Mouse (Mus musculus): ENCODE data around the gene Samhd1.

Gene Samhd1

GRCm38 (mm10) chr2:157099532-157100318 is 35.3 kb downstream of the Samhd1 start:
- DNase-seq (ENCODE audit: low read depth, low spot score) = no peak

GRCm38 (mm10) chr2:157095005-157095755 is 39.9 kb downstream of the Samhd1 start:
- peak; percentile 68 for DNase-seq (ENCODE audit: low read depth, low spot score)

GRCm38 (mm10) chr2:157092024-157092423 is 43.0 kb downstream of the Samhd1 start:
- DNase-seq (ENCODE audit: low read depth, low spot score) = no peak

- no peak for DNase-seq (ENCODE audit: low read depth, low spot score)
Observed at GRCm38 (mm10) chr2:157087536-157088317, 47.3 kb downstream of the Samhd1 start.

- no peak for DNase-seq (ENCODE audit: low read depth, low spot score)
Observed at GRCm38 (mm10) chr2:157086796-157087195, 48.3 kb downstream of the Samhd1 start, which contains the start of gene Tldc2. TSS of gene Tldc2 (plus strand) at chr2:157087055.

GRCm38 (mm10) chr2:157084831-157085585 is 50.1 kb downstream of the Samhd1 start:
- DNase-seq (ENCODE audit: low read depth, low spot score) = no peak

- peak; percentile 28 for DNase-seq (ENCODE audit: low read depth, low spot score)
Observed at GRCm38 (mm10) chr2:157081960-157082359, 53.1 kb downstream of the Samhd1 start.

- DNase-seq (ENCODE audit: low read depth, low spot score) = no peak
Observed at GRCm38 (mm10) chr2:157081331-157081730, 53.7 kb downstream of the Samhd1 start.

GRCm38 (mm10) chr2:157079701-157080180 is 55.3 kb downstream of the Samhd1 start:
- no peak for DNase-seq (ENCODE audit: low read depth, low spot score)

- DNase-seq (ENCODE audit: low read depth, low spot score) = peak; percentile 89
Observed at GRCm38 (mm10) chr2:157078793-157079700, 56.0 kb downstream of the Samhd1 start, which contains the start of gene Soga1. TSS of gene Soga1 (minus strand) at chr2:157079254.

GRCm38 (mm10) chr2:157078059-157078792 is 56.8 kb downstream of the Samhd1 start:
- DNase-seq (ENCODE audit: low read depth, low spot score) = no peak

- peak; percentile 64 for DNase-seq (ENCODE audit: low read depth, low spot score)
Observed at GRCm38 (mm10) chr2:157077641-157078058, 57.4 kb downstream of the Samhd1 start.

- no peak for DNase-seq (ENCODE audit: low read depth, low spot score)
Observed at GRCm38 (mm10) chr2:157077160-157077559, 57.9 kb downstream of the Samhd1 start.

- no peak for DNase-seq (ENCODE audit: low read depth, low spot score)
Observed at GRCm38 (mm10) chr2:157076585-157076984, 58.5 kb downstream of the Samhd1 start.

GRCm38 (mm10) chr2:157075685-157076084 is 59.4 kb downstream of the Samhd1 start:
- no peak for DNase-seq (ENCODE audit: low read depth, low spot score)

GRCm38 (mm10) chr2:157075226-157075625 is 59.8 kb downstream of the Samhd1 start:
- DNase-seq (ENCODE audit: low read depth, low spot score) = no peak

GRCm38 (mm10) chr2:157074772-157075171 is 60.3 kb downstream of the Samhd1 start:
- no peak for DNase-seq (ENCODE audit: low read depth, low spot score)

- DNase-seq (ENCODE audit: low read depth, low spot score) = no peak
Observed at GRCm38 (mm10) chr2:157074186-157074724, 60.8 kb downstream of the Samhd1 start.
